Mouse (Mus musculus) kidney, postnatal 14 days (tissue): ENCODE results near the gene Mapk9.

Source experiments
- DNase-seq: peaks from one replicate; pipeline ENCODE4 v3.0.0; 2022; ENCODE audit warnings: mixed read lengths

The Mapk9 gene

DNA sequence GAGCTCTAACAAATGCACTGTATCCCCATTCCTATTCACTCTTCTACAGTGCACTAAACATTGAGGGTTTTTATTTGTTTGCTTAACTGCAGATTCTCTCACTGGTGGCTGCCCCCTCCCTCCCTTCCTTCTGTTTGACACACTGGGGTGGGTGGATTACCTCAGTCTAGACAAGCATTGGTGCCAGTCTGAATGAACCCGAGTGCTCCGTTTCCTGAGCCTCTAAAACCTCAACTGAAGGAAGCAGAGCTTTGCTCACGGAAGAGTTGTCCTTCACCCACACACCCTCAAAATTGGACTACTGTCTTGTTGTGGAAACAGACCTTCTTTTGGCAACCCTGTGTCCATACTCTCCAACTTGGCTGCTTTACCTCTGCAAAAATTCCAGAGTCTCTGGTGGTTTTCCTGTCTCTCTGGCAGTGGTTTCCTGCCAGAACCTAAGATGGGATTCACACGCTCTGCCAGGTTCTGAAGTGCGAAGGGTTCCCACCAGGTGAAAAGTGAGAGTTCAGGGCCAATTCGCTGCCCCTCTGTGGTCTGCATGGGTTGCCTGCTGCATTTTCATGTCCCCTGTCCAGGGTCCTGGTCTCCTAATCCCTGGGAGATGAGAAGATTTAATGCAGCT lies 49.5 kb downstream of the Mapk9 start:
- DNase-seq: no peak

DNA sequence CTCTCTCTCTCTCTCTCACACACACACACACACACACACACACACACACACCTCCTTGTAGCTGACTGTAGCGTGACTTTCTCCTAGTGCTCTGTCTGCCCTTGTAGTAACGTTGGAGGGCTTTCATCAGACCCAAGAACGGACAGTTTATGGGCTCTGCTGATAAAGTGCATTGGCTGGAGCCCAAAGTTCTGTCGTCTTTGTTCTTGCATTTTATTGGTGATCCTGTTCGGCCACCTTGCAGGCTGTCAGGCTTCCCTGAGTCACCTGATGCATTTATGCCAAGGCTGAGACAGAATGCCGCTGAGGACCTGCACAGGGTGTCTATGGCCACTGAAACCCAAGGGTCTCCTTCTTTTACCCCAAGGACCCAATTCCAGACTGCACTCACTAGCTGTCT lies 53.5 kb downstream of the Mapk9 start:
- DNase-seq: no peak

DNA sequence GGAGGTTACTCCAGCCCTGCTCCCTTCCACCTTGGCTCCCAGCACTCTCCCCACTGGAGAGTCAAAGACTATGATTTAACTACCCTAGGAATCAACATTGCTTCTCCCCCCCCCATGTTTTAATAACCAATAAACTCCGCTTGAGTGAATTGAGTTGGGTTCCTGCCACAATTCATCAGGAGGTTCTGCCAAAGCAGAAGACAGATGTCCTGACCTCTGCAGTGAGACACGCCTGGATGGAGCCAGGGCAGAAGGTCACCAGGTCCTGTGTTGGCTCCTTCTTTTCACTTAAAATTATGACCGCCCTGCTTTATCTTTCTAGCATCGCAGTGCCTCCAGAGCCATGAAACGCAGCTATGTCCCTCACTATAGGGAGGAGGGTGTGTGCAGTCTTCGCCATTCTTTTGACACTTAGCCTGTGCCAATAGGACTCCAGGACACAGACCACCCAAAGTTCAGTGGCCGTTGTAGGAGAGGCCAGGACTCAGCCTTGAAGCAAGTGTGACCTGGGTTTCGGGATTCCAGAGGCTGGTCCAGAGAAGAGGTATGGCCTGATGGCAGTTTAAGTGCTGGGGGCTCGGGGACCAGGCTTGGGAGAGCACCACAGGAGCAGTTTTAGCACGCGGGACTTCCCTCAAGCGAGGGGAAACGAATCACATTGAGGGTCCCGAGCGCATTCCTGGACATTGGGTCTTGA lies 54.6 kb downstream of the Mapk9 start:
- DNase-seq: peak; percentile 37

DNA sequence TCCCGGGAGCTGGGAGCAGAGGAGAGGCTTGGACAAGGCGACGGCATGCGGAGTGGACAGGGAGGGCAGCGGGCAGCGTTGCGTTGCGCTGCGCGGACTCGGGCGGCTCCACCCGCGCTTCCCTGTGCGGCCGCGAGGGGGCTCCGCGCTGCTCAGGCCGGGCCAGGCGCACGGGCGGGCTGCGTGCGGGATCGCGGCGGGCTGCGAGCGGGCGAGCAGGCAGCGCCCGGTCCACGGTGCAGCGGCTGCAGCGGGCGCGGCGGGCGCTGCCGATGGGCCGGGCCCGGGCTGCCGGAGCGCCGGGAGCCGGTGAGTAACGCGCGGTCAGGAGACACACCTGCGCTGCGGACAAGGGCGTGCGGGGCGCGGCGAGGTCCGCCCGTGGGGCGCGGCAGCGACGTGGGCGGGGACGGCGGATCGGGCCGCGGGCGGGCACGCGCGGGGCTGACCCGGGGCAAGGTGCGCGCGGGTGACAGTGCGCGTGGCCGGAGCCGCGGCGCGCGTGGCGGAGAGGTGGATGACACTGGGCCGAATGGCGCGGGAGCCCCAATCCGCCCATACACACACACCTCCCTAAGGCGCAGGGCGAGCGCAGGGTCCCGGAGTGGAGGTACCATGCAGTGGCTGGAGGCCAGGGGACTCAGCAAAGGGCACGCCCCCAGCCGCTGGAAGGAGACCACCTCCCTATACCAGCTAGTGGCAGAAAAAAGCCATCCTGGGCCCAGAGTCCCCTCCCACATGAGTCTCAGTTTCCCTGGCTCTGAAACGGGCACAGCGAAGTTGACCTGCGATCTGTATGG lies 55.3 kb downstream of the Mapk9 start, which contains the start of gene Rasgef1c:
Gene Rasgef1c (plus strand): TSS at position 177 of the 800 bp plus-strand sequence.
- peak; percentile 79 for DNase-seq

DNA sequence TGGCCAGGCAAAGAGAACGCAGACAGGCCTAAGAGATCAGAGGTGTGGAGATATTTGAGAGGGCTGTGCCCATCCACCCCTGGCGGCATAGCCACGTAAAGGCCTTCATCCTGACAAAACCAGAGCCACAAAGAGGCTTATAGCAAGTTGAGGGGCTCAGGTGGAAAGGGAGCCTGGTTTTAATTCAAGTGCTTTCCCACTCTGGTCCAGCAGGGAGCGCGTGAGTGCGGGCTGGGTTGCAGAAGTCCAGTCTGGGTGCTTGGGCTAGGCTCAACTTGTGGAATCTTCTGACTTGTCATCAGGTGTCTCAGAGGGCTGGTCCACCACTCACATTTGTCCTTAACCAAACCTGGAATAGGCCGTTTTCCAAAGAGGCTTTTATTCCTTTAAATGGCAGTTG lies 56.8 kb downstream of the Mapk9 start:
- DNase-seq: peak; percentile 66

DNA sequence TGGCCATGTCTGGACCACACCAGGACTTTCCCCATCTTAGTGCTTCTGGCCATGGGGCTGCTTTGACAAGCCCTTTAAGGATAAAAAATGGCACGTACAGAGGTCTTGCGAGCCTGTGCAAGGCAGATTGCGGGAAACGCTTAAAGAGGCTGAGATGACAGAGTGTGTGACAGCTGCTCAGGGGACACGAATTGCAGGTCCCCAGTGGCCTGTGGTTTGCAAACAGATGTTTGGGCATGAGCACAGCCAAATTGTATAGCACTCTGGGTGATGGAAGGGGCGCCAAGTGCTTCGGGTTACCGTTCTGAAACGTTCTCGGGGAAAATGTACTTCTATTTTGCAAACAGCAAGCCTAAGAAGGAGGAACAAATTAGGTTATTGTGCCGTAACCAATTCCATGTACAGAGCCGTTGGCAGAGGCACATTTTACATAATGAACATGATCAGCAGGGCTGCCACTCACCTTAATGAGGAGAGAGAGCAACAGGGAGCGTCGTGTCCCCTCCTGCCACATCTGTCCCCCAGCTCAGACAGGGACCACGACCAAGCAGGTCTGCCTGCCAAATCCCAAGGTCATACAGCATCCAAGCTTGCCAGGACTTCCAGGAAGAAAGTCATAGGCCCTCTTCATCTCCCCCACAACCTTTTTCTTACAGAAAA lies 72.1 kb downstream of the Mapk9 start:
- no peak for DNase-seq

DNA sequence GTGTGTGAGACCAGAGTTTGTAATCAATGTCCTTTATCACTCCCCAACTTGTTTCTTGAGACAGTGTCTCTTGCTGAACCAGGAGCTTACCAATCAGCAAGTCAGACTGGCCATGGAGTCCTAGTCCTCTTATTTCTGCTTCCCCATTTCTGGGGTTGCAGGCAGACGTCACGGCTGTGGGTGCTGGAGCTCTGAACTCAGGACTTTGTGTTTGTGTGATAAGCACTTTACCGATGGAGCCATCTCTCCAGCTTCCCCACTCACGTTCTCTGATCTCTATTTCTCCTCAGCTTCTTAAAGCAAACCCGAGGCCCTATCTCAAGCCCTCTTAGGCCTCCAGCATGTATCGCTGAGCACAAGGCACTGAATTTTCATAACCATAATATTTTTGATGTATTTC lies 72.8 kb downstream of the Mapk9 start:
- DNase-seq: no peak

DNA sequence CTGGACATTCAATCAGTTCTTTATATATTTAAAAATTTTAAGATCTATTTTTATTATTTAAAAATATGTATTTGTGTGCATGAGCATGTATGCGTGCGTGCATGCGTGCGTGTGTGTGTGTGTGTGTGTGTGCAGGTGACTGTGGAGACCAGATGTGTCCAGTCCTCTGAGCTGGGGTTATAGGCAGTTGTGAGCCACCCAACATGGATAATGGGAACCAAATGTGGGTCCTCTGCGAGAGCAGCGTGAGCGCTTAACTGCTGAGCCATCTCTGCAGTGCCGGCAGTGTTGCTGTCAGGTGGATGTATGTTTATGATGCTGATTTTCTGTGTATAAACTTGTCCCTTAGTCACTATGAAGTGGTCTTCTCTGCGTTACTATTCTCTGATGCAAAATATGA lies 77.0 kb downstream of the Mapk9 start:
- no peak for DNase-seq

DNA sequence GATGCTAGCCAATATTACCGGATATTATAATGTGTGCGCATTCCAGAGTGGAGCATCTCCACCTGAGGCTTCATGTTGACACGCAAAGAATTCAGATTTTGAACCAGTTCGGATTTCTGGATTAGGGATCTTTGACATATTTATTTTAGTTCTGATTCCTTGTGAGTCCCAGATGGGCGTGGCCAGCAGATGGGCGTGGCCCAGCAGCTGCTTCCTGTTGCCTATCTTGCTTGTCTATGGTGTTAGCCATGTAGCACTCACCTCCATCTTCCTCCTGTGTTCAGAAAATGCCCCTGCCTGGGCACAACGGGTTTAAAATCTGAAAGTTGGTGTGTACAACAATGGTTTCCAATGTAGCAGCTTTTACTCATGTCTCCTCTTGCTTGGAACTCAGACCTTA lies 79.6 kb downstream of the Mapk9 start:
- no peak for DNase-seq

DNA sequence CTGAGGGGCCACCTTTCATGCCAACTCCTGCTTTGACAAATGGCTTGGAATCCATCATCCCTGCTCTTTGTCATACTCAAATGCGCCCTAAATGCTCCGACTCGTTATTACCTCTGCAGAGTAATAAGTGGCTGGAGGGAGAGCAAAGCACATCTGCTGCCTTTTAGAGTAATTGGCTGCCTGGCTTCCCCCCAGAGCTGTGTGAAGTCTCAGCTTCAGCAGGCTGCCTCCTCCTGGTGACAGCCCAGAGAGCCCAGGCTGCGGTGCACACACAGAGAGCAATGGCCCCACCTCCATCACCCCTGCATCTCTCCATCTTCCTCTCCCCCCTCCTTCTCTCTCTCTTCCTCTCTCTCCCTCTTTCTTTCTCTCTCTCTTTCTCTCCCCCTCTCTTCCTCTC lies 80.6 kb downstream of the Mapk9 start:
- DNase-seq: no peak

DNA sequence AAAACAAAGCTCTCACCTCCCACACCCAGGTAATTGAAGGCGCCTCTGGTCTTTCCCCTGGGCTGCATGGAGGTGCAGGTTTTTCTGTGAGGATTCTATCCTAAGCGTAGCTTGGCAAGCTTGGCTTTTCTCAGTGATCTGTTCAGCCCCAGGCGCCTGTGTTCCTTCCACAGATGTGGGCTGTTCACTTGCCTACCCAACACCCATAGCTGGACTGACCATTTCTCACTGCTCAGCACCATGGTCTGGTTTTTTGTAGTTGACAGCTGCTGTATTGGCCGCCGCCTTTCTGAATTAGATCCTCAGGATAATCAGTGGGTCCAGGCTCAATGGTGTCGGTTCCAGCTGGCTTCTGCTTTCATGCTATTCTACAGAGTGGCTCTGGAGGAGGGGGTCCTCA lies 81.1 kb downstream of the Mapk9 start:
- no peak for DNase-seq

DNA sequence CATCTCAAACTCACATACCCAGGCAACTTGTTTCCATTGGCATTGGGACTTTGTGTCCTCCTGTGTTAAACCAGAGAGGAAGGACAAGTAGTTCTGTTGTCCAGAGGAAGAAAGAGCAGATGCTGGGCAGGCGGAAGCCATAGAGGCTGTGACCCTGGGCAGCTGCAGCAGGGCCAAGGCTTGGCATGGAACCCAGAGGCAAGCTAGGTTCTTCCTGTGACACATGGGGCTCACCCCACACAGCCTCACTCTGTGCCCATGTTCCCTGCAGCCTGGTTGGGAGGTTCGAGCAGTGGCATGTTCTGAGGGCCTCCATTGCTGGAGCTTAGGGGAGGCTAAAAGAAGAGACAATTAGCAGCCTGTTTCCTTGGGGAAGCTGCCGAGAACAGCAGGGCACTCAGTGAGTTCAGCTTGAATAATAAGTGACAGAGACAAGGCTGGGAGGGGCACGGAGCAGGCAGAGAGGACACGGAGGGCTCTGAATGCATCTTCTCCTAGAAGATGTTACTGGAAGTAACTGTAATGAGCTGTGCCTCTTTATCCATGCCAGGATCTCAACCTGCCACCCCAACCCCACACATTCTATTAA lies 84.6 kb downstream of the Mapk9 start:
- DNase-seq: peak; percentile 13

DNA sequence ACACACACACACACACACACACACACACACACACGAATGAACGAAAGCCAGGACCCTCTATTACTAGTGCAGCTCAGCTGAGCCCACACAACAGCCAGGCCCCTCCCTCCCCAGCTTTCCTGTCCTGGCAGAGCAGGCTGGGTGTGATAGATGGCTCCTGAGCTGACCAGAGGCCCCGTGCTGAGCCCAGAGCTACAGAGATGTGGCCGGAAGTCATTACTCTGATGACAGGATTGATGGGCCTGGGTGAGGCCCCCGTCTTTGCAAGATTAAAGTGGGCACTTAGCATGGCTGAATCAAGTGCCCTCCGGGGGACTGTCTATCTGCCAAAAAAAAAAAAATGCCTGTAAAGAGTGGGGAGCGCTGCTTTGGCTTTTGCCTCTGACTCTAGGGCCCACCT lies 85.3 kb downstream of the Mapk9 start:
- DNase-seq: peak; percentile 35

DNA sequence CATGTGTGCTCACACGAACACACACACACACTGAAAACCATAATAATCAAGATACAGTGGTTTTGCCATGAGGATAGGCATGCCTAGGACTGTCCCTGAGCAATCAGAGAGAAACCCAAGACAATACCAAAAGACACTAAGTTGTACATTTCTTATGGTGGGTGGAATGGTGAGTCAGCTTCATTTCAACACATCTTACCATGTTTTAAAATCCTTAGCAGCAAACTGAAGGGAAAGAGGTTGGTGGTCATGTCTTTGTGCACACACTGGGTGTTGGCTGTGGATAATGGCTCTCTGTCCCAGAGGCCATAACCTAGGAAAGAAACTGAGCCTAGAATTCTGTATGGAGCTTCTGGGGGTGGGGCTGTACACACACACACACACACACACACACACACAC lies 87.3 kb downstream of the Mapk9 start:
- no peak for DNase-seq

DNA sequence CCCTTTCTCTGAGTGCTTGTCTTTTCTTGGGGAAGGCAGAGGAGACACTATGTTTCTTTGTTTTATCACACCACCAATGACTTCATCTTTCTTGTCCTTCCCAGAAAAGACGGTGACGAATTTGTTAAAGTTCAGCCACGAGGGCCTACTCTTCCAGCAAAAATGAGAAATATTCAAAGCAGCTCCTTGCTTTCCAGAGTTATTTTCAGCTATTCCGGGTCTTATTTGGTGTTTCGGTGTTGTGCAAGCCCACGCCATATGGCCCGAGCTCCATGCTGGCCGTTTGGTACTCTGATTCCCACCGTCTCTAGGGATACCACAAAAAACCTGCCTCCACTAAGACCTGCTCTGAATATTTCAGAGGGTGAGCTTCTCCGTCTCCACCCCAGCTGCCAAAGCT lies 87.8 kb downstream of the Mapk9 start:
- DNase-seq: no peak
